ENCODE assay signal across 17 mouse cellular contexts in genomic region chr11:24110113-24110512, GRCm38 (mm10). TPM values are rescaled to one million over a fixed set of nuclear protein-coding genes. Genes with fewer than 3 reads are reported as not detected.
DNase-seq lines count a peak whose midpoint lies in the region; ATAC-seq lines count a peak whose summit lies in the region.
"Had no signal": no experiment of that assay in that cellular context is flagged by ENCODE, and none has a peak within 500 bp of the region (broad histone marks: within the 10 kb centered on the region; RNA-seq: fewer than 3 reads in every experiment).

No protein-coding gene starts in this region.

- H3K9me3 ChIP-seq in hindbrain, embryonic 12.5 days (replicated peaks), result no peaks in the 10 kb centered on the region
- H3K9me3 ChIP-seq in hindbrain, embryonic 11.5 days (ENCODE audit: control insufficient read depth, low read length), result no peaks in the 10 kb centered on the region
- H3K9me3 ChIP-seq in midbrain, embryonic 15.5 days, result no peaks in the 10 kb centered on the region
- H3K9me3 ChIP-seq in midbrain, embryonic 14.5 days (ENCODE audit: control insufficient read depth, low read length), result no peaks in the 10 kb centered on the region
- H3K9me3 ChIP-seq in heart, embryonic 13.5 days, result no peaks in the 10 kb centered on the region
- H3K9me3 ChIP-seq: hindbrain, embryonic 15.5 days had no signal

- H3K4me3 ChIP-seq in hindbrain, embryonic 12.5 days, result no peak overlapping the region
- no peak overlapping the region for H3K4me3 ChIP-seq in hindbrain, embryonic 11.5 days (ENCODE audit: low read depth, low read length)
- no peak overlapping the region for H3K4me3 ChIP-seq in midbrain, embryonic 15.5 days
- H3K4me3 ChIP-seq in midbrain, embryonic 14.5 days (replicated peaks; ENCODE audit: low read depth, low read length), result no peak overlapping the region
- no peak overlapping the region for H3K4me3 ChIP-seq in heart, embryonic 13.5 days
- H3K4me3 ChIP-seq: hindbrain, embryonic 15.5 days had no signal

- no peak overlapping the region for H3K4me2 ChIP-seq in hindbrain, embryonic 12.5 days (replicated peaks)
- no peak overlapping the region for H3K4me2 ChIP-seq in hindbrain, embryonic 11.5 days (replicated peaks; ENCODE audit: low read depth, low read length)
- no peak overlapping the region for H3K4me2 ChIP-seq in midbrain, embryonic 15.5 days
- no peak overlapping the region for H3K4me2 ChIP-seq in midbrain, embryonic 14.5 days (ENCODE audit: low read length)
- H3K4me2 ChIP-seq in heart, embryonic 13.5 days, result peak overlapping the region; percentile 18
- H3K4me2 ChIP-seq: hindbrain, embryonic 15.5 days had no signal

- H3K27me3 ChIP-seq in hindbrain, embryonic 12.5 days, result no peaks in the 10 kb centered on the region
- no peaks in the 10 kb centered on the region for H3K27me3 ChIP-seq in hindbrain, embryonic 11.5 days (ENCODE audit: control insufficient read depth, insufficient read depth, low read length)
- H3K27me3 ChIP-seq in midbrain, embryonic 15.5 days (replicated peaks), result no peaks in the 10 kb centered on the region
- no peaks in the 10 kb centered on the region for H3K27me3 ChIP-seq in midbrain, embryonic 14.5 days (ENCODE audit: control insufficient read depth, insufficient read depth, low read length)
- H3K27me3 ChIP-seq in heart, embryonic 13.5 days (replicated peaks), result no peaks in the 10 kb centered on the region
- H3K27me3 ChIP-seq: hindbrain, embryonic 15.5 days had no signal

- no peak for DNase-seq in hindbrain, embryonic 11.5 days (ENCODE audit: low spot score)
- DNase-seq in midbrain, embryonic 14.5 days, result no peak
- DNase-seq in spleen, adult 12 weeks (ENCODE audit: low spot score), result no peak
- DNase-seq in urinary bladder, postnatal 4 days (ENCODE audit: low spot score in 2 of 2), result no peak
- DNase-seq: adrenal gland, adult 8-10 months; cerebellum, adult 18-20 months; kidney, adult 11 months; kidney, postnatal 25 days; left cerebral cortex, postnatal 4 days had no signal

- H3K4me1 ChIP-seq in hindbrain, embryonic 12.5 days, result peaks cover 42% of the 10 kb centered on the region
- H3K4me1 ChIP-seq in hindbrain, embryonic 11.5 days (replicated peaks; ENCODE audit: control insufficient read depth, insufficient read depth, low read length), result no peaks in the 10 kb centered on the region
- H3K4me1 ChIP-seq in midbrain, embryonic 15.5 days, result peaks cover 43% of the 10 kb centered on the region
- H3K4me1 ChIP-seq in midbrain, embryonic 14.5 days (ENCODE audit: control insufficient read depth, insufficient read depth, low read length), result peaks cover 31% of the 10 kb centered on the region
- peaks cover 87% of the 10 kb centered on the region for H3K4me1 ChIP-seq in heart, embryonic 13.5 days

- H3K36me3 ChIP-seq in hindbrain, embryonic 12.5 days, result 0 out of 2 replicates have a peak, but pooled peaks cover 4% of the 10 kb centered on the region
- no peaks in the 10 kb centered on the region for H3K36me3 ChIP-seq in hindbrain, embryonic 11.5 days (ENCODE audit: control insufficient read depth, insufficient read depth, low read length)
- H3K36me3 ChIP-seq in midbrain, embryonic 15.5 days (replicated peaks), result no peaks in the 10 kb centered on the region
- no peaks in the 10 kb centered on the region for H3K36me3 ChIP-seq in midbrain, embryonic 14.5 days (ENCODE audit: control insufficient read depth, insufficient read depth, low read length)
- no peaks in the 10 kb centered on the region for H3K36me3 ChIP-seq in heart, embryonic 13.5 days
- H3K36me3 ChIP-seq: hindbrain, embryonic 15.5 days had no signal

- 0 out of 2 replicates have a peak, but pooled peaks have one; percentile 12 for ATAC-seq in hindbrain, embryonic 12.5 days (ENCODE audit: low FRiP score)
- ATAC-seq in hindbrain, embryonic 11.5 days (ENCODE audit: low FRiP score), result no peak
- no peak for ATAC-seq in midbrain, embryonic 15.5 days (replicated peaks)
- no peak for ATAC-seq in midbrain, embryonic 14.5 days (ENCODE audit: low FRiP score, low TSS enrichment)
- peak; percentile 22; the same call in 1 of the 2 replicates for ATAC-seq in heart, embryonic 13.5 days (ENCODE audit: extremely low read depth, insufficient number of reproducible peaks, low FRiP score, low TSS enrichment)
- ATAC-seq: CD4-positive, CD25-positive, alpha-beta regulatory T cell, adult 4 months had no signal

- 0 out of 2 replicates have a peak overlapping the region, but pooled peaks have one; percentile 35 for H3K27ac ChIP-seq in hindbrain, embryonic 12.5 days
- H3K27ac ChIP-seq in hindbrain, embryonic 11.5 days (ENCODE audit: low read depth, low read length), result no peak overlapping the region
- peak overlapping the region; percentile 47; the same call in 1 of the 2 replicates for H3K27ac ChIP-seq in midbrain, embryonic 15.5 days
- H3K27ac ChIP-seq in midbrain, embryonic 14.5 days (replicated peaks; ENCODE audit: low read depth, low read length), result no peak overlapping the region; the same call in 1 of the 2 replicates
- H3K27ac ChIP-seq in heart, embryonic 13.5 days (replicated peaks), result peak overlapping the region; percentile 80
- H3K27ac ChIP-seq: hindbrain, embryonic 15.5 days; liver, embryonic 14.5 days had no signal

- WGBS in hindbrain, embryonic 12.5 days, result 79% methylated on average over 2 of the region's 2 CpGs
- WGBS in hindbrain, embryonic 11.5 days, result 98% methylated on average over 2 of the region's 2 CpGs
- 75% methylated on average over 2 of the region's 2 CpGs for WGBS in midbrain, embryonic 15.5 days
- WGBS in midbrain, embryonic 14.5 days, result 84% methylated on average over 2 of the region's 2 CpGs
- WGBS in heart, embryonic 13.5 days, result 32% methylated on average over 2 of the region's 2 CpGs

- H3K9ac ChIP-seq in hindbrain, embryonic 12.5 days, result no peak overlapping the region
- H3K9ac ChIP-seq in hindbrain, embryonic 11.5 days (ENCODE audit: low read depth, low read length), result no peak overlapping the region
- H3K9ac ChIP-seq in midbrain, embryonic 15.5 days, result no peak overlapping the region
- no peak overlapping the region for H3K9ac ChIP-seq in midbrain, embryonic 14.5 days (replicated peaks; ENCODE audit: low read length)
- H3K9ac ChIP-seq in heart, embryonic 13.5 days, result no peak overlapping the region
- H3K9ac ChIP-seq: hindbrain, embryonic 15.5 days; liver, embryonic 14.5 days had no signal

RNA-seq across cellular contexts. Expression of gene Bcl11a, which starts 32.3 kb away (rescaled TPM):
- polyA plus RNA-seq in hindbrain, embryonic 12.5 days (2016; fragmentation: Nextera tagmentation; extraction: Ambion mirVana), result 89.1 and 94.8 TPM in 2 replicates
- 66.6 and 71.7 TPM in 2 replicates for polyA plus RNA-seq in hindbrain, embryonic 11.5 days (2014; fragmentation: Nextera tagmentation; extraction: Ambion mirVana)
- polyA plus RNA-seq in midbrain, embryonic 15.5 days (2015; fragmentation: Nextera tagmentation; extraction: Ambion mirVana), result 101 and 105 TPM in 2 replicates
- polyA plus RNA-seq in midbrain, embryonic 14.5 days (2014; fragmentation: Nextera tagmentation; extraction: Ambion mirVana), result 117 and 121 TPM in 2 replicates
- polyA plus RNA-seq in heart, embryonic 13.5 days (2015; fragmentation: Nextera tagmentation; extraction: Ambion mirVana), result 15.3 and 15.9 TPM in 2 replicates

RNA-seq across cellular contexts. Expression of gene A830031A19Rik, which starts 35.3 kb away (rescaled TPM):
- not detected in 2 replicates for polyA plus RNA-seq in hindbrain, embryonic 12.5 days (2016; fragmentation: Nextera tagmentation; extraction: Ambion mirVana)
- not detected in 2 replicates for polyA plus RNA-seq in hindbrain, embryonic 11.5 days (2014; fragmentation: Nextera tagmentation; extraction: Ambion mirVana)
- 0.23 TPM in 1 of 2 replicates, not detected in the other for polyA plus RNA-seq in midbrain, embryonic 15.5 days (2015; fragmentation: Nextera tagmentation; extraction: Ambion mirVana)
- polyA plus RNA-seq in midbrain, embryonic 14.5 days (2014; fragmentation: Nextera tagmentation; extraction: Ambion mirVana), result 0.40 TPM in 1 of 2 replicates, not detected in the other
- polyA plus RNA-seq in heart, embryonic 13.5 days (2015; fragmentation: Nextera tagmentation; extraction: Ambion mirVana), result not detected in 2 replicates
- polyA plus RNA-seq: CD4-positive, CD25-positive, alpha-beta regulatory T cell, adult 4 months; embryonic facial prominence, embryonic 14.5 days; hindbrain, embryonic 15.5 days; liver, embryonic 14.5 days; testis, adult 2 months had no signal

Comparison
In these comparisons a context has a peak if more than half of its experiments do, and no peak if none do; other contexts are left out.
1. ATAC-seq: peak in hindbrain, embryonic 12.5 days (single experiment) and heart, embryonic 13.5 days (single experiment); none in hindbrain, embryonic 11.5 days (single experiment), midbrain, embryonic 15.5 days (single experiment) and midbrain, embryonic 14.5 days (single experiment).
2. H3K27ac ChIP-seq: peak in hindbrain, embryonic 12.5 days (single experiment), midbrain, embryonic 15.5 days (single experiment) and heart, embryonic 13.5 days (single experiment); none in hindbrain, embryonic 11.5 days (single experiment) and midbrain, embryonic 14.5 days (single experiment).